Mouse (Mus musculus): Measurements from ENCODE around the gene Fabp7.

- no peak for TF ChIP-seq POLR2A (IDR thresholded peaks at IDR 0.05; ENCODE audit: low read depth, low read length)
- no peak for TF ChIP-seq CTCF (IDR thresholded peaks at IDR 0.05; ENCODE audit: extremely low read depth, insufficient read length, insufficient replicate concordance, low read depth, low read length)
Observed at GRCm38 (mm10) chr10:57794018-57794417, 9.3 kb downstream of the Fabp7 start, which contains the start of gene Smpdl3a.

Measured in small intestine, adult 2 months (tissue).